Mouse (Mus musculus) left cerebral cortex, postnatal 4 days (tissue): ENCODE measurements at regions not wholly inside any gene's neighbourhood (a gene's known extent, or its start where the extent isn't known, plus 50 kb on each side); places are given as distances from the start of the nearest gene placed in this dataset.

ENCODE experiments used
- DNase-seq: peaks from one replicate; pipeline ENCODE4 v3.0.0-alpha.2; 2022
- intact Hi-C: fragments of 180-260 bp; cut with DNase I; formaldehyde crosslinking; loops from one replicate; pipeline ENCODE4 v1.15.1; 2025

GRCm38 (mm10) chr15:62919264-62919663 is 925.7 kb downstream of the Gsdmc2 start:
- intact Hi-C loops = no loop called here
- no peak for DNase-seq

GRCm38 (mm10) chr15:62908379-62908778 is 936.6 kb downstream of the Gsdmc2 start:
- no peak for DNase-seq
- intact Hi-C loops = no loop called here

GRCm38 (mm10) chr15:62907181-62907580 is 937.8 kb downstream of the Gsdmc2 start:
- intact Hi-C loops = no loop called here
- no peak for DNase-seq

- peak; percentile 99 for DNase-seq
- intact Hi-C loops = no loop called here
These were observed 941.7 kb downstream of the Gsdmc2 start for GRCm38 (mm10) chr15:62903047-62903822.

GRCm38 (mm10) chr15:62901955-62902354 is 943.0 kb downstream of the Gsdmc2 start:
- intact Hi-C loops = no loop called here
- DNase-seq = no peak

- intact Hi-C loops = no loop called here
- no peak for DNase-seq
These were observed 955.2 kb downstream of the Gsdmc2 start for GRCm38 (mm10) chr15:62889798-62890197.

- no peak for DNase-seq
- intact Hi-C loops = no loop called here
These were observed 959.6 kb downstream of the Gsdmc2 start for GRCm38 (mm10) chr15:62885331-62885730.

- intact Hi-C loops = no loop called here
- no peak for DNase-seq
These were observed 973.8 kb downstream of the Gsdmc2 start for GRCm38 (mm10) chr15:62871082-62871766.

GRCm38 (mm10) chr15:62862574-62862973 is 982.4 kb downstream of the Gsdmc2 start:
- no peak for DNase-seq
- intact Hi-C loops = no loop called here

GRCm38 (mm10) chr15:62861422-62861821 is 983.6 kb downstream of the Gsdmc2 start:
- intact Hi-C loops = no loop called here
- DNase-seq = no peak

GRCm38 (mm10) chr15:62849326-62849725 is 995.7 kb downstream of the Gsdmc2 start:
- intact Hi-C loops = no loop called here
- DNase-seq = no peak

- intact Hi-C loops = no loop called here
- no peak for DNase-seq
These were observed 999.1 kb downstream of the Gsdmc2 start for GRCm38 (mm10) chr15:62845884-62846283.

GRCm38 (mm10) chr15:62825586-62825985 is 1019.4 kb downstream of the Gsdmc2 start:
- peak; percentile 68 for DNase-seq
- intact Hi-C loops = no loop called here

- intact Hi-C loops = no loop called here
- no peak for DNase-seq
These were observed 1021.0 kb downstream of the Gsdmc2 start for GRCm38 (mm10) chr15:62823861-62824518.

GRCm38 (mm10) chr15:62822305-62822704 is 1022.7 kb downstream of the Gsdmc2 start:
- no peak for DNase-seq
- intact Hi-C loops = no loop called here

- intact Hi-C loops = no loop called here
- DNase-seq = no peak
These were observed 1031.9 kb downstream of the Gsdmc2 start for GRCm38 (mm10) chr15:62813093-62813492.

- DNase-seq = peak; percentile 46
- intact Hi-C loops = no loop called here
These were observed 1033.0 kb downstream of the Gsdmc2 start for GRCm38 (mm10) chr15:62812026-62812425.

- no peak for DNase-seq
- intact Hi-C loops = no loop called here
These were observed 1035.7 kb downstream of the Gsdmc2 start for GRCm38 (mm10) chr15:62809320-62809719.

- no peak for DNase-seq
- intact Hi-C loops = no loop called here
These were observed 1036.7 kb downstream of the Gsdmc2 start for GRCm38 (mm10) chr15:62808087-62808808.

- no peak for DNase-seq
These were observed 1037.6 kb downstream of the Gsdmc2 start for GRCm38 (mm10) chr15:62807364-62807763.

GRCm38 (mm10) chr15:62802770-62803169 is 1042.2 kb downstream of the Gsdmc2 start:
- intact Hi-C loops = no loop called here
- peak; percentile 8 for DNase-seq

More at GRCm38 (mm10) chr15:62807364-62807763, 1037.6 kb downstream of the Gsdmc2 start:
- intact Hi-C loops = no loop called here
